Mouse (Mus musculus) kidney, embryonic 16.5 days (tissue): Measurements from ENCODE around the gene Sertad2. TPM values are rescaled to one million over a fixed set of nuclear protein-coding genes. Genes with fewer than 3 reads are reported as not detected.

ENCODE experiments used
- ATAC-seq: fragments of 200-750 bp; cut with Nextera tagmentation; 2 replicates; pipeline ENCODE4 v1.8.0; 2017; ENCODE audit warnings: moderate TSS enrichment; ENCODE audit not compliant: low FRiP score, low TSS enrichment
- H3K27ac ChIP-seq: fragments of 300-500 bp; sonication (generic); 2 replicates; pipeline ENCODE4 v1.5.1; 2014; ENCODE audit warnings: low read length
- H3K27me3 ChIP-seq: fragments of 300-500 bp; sonication (generic); 2 replicates; pipeline ENCODE4 v1.6.1; 2014; ENCODE audit warnings: low read length, control low read depth, mixed read lengths; ENCODE audit not compliant: insufficient read depth
- H3K36me3 ChIP-seq: fragments of 300-500 bp; sonication (generic); 2 replicates; pipeline ENCODE4 v1.6.1; 2014; ENCODE audit warnings: low read length, control low read depth, mixed read lengths; ENCODE audit not compliant: insufficient read depth
- H3K4me1 ChIP-seq: fragments of 300-500 bp; sonication (generic); 2 replicates; pipeline ENCODE4 v1.6.1; 2014; ENCODE audit warnings: low read length, control low read depth, mixed read lengths; ENCODE audit not compliant: insufficient read depth
- H3K4me2 ChIP-seq: fragments of 300-500 bp; sonication (generic); replicated peaks from 2 replicates; pipeline ENCODE4 v1.6.1; 2014; ENCODE audit warnings: low read depth, low read length
- H3K4me3 ChIP-seq: fragments of 300-500 bp; sonication (generic); 2 replicates; pipeline ENCODE4 v1.5.1; 2014; ENCODE audit warnings: mild to moderate bottlenecking, low read length
- H3K9ac ChIP-seq: fragments of 300-500 bp; sonication (generic); replicated peaks from 2 replicates; pipeline ENCODE4 v1.6.1; 2014; ENCODE audit warnings: low read length
- H3K9me3 ChIP-seq: fragments of 300-500 bp; sonication (generic); 2 replicates; pipeline ENCODE4 v1.6.1; 2016; ENCODE audit warnings: low read length, control low read depth
- WGBS: fragments of 180-500 bp; shearing (Covaris S2); extraction: QIAGEN DNeasy Blood & Tissue Kit; methylation state at CpG from one replicate; pipeline ENCODE4 v1.1.7; 2014; 5-methylcytosine and 5-hydroxymethylcytosine counted together
- polyA plus RNA-seq: library from polyadenylated mRNA; unstranded; fragments of >200 nt; fragmentation: Nextera tagmentation; extraction: Ambion mirVana; gene quantifications from 2 replicates; pipeline ENCODE4 v1.2.1, GENCODE M21; 2015

Gene Sertad2
- polyA plus RNA-seq, 1 experiment from 2014 or later: 33.1 TPM

DNA sequence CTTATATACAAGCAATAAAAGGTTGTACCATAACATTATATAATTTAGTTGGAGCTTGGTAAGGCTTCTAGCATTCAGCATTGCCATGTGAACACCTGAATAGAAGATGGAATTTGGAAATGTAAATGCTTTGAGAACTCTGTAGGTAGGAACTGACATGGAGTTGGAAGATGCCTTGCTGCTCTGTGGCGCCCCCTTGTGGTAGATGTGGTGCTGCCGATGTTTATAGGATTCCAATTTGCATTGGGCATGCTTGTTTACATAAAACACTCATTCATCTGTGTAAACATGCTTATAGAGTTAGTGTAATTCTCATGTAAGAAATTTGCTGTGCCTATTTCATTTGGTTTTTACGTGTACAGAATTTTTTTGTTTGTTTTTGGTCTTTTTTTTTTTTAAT is 95.8 kb downstream of the Sertad2 start:
- Histone ChIP-seq H3K4me1 (peaks cover 50% of the 10 kb centered on the region), H3K36me3 (no peaks in the 10 kb centered on the region), H3K9me3 (no peaks in the 10 kb centered on the region), H3K27me3 (no peaks in the 10 kb centered on the region), H3K27ac (no peak overlapping the region), H3K9ac (no peak overlapping the region), H3K4me3 (no peak overlapping the region), H3K4me2 (no peak overlapping the region)
- whole genome bisulfite sequencing: 29% methylated on average over 3 of the region's 3 CpGs
- no peak for ATAC-seq

- Histone ChIP-seq H3K4me3 (0 out of 2 replicates have a peak overlapping the region, but pooled peaks have one; percentile 25), H3K4me1 (peaks cover 46% of the 10 kb centered on the region), H3K4me2 (peak overlapping the region; percentile 48), H3K9me3 (no peaks in the 10 kb centered on the region), H3K27me3 (no peaks in the 10 kb centered on the region), H3K27ac (peak overlapping the region; percentile 81), H3K36me3 (no peaks in the 10 kb centered on the region), H3K9ac (peak overlapping the region; percentile 53)
- ATAC-seq: peak; percentile 97
- 2% methylated on average over 11 of the region's 11 CpGs for WGBS
Measured at GRCm38 (mm10) chr11:20639918-20640447, 96.9 kb downstream of the Sertad2 start.

DNA sequence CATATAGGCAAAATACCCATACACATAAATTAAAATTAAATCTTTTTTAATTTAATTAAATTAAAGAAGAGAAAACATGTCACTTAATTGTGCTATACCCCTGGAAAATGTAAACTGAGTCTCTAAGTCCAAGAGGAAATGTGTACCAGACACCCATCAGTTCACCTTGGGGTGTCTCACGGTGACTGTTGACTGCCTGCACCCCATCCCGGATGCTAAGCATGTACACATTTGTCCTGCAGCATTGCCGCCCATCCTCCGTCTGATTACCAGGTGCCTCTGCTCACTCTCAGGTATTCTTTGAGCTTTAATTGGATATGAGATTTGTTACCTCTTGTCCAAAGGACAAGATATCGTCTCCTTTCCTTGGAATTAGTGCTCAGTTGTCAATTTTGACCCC is 99.3 kb downstream of the Sertad2 start:
- no peaks in the 10 kb centered on the region for H3K36me3 ChIP-seq
- no peak for ATAC-seq
- no peaks in the 10 kb centered on the region for H3K27me3 ChIP-seq
- 83% methylated on average over 5 of the region's 5 CpGs for WGBS
- no peak overlapping the region for H3K4me3 ChIP-seq
- no peak overlapping the region for H3K4me2 ChIP-seq
- peaks cover 49% of the 10 kb centered on the region for H3K4me1 ChIP-seq
- H3K27ac ChIP-seq: no peak overlapping the region
- H3K9me3 ChIP-seq: no peaks in the 10 kb centered on the region
- no peak overlapping the region for H3K9ac ChIP-seq

DNA sequence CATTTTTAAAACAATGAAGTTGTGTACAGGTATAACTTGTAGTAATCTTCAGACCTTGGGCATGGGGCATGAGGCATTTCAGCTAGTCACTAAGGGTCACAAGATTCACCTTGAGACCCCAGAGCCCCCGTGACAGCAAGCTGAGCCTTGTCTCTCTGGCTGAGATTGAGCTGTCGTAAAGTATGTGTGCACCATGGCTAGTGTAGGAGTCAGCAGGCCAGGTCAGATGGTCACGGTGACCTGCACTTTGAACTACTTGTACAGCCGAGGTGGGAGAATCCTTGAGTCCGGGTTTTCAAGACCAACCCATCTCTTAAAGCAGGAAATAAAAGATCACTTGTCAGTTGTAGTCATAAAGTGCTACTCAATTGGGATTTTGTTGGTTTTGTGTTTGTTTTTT is 100.1 kb downstream of the Sertad2 start:
- H3K36me3 ChIP-seq: no peaks in the 10 kb centered on the region
- H3K27me3 ChIP-seq: no peaks in the 10 kb centered on the region
- WGBS: 41% methylated on average over 5 of the region's 5 CpGs
- ATAC-seq: no peak
- H3K4me1 ChIP-seq: peaks cover 57% of the 10 kb centered on the region
- H3K9ac ChIP-seq: no peak overlapping the region
- no peak overlapping the region for H3K4me2 ChIP-seq
- no peaks in the 10 kb centered on the region for H3K9me3 ChIP-seq
- no peak overlapping the region for H3K4me3 ChIP-seq
- no peak overlapping the region for H3K27ac ChIP-seq

- Histone ChIP-seq H3K9me3 (no peaks in the 10 kb centered on the region), H3K4me3 (no peak overlapping the region), H3K36me3 (0 out of 2 replicates have a peak, but pooled peaks cover 4% of the 10 kb centered on the region), H3K9ac (no peak overlapping the region), H3K27ac (no peak overlapping the region), H3K27me3 (no peaks in the 10 kb centered on the region), H3K4me1 (peaks cover 53% of the 10 kb centered on the region), H3K4me2 (no peak overlapping the region)
- ATAC-seq: no peak
- 43% methylated on average over 1 of the region's 1 CpGs for WGBS
Measured at GRCm38 (mm10) chr11:20644166-20644565, 101.1 kb downstream of the Sertad2 start.

DNA sequence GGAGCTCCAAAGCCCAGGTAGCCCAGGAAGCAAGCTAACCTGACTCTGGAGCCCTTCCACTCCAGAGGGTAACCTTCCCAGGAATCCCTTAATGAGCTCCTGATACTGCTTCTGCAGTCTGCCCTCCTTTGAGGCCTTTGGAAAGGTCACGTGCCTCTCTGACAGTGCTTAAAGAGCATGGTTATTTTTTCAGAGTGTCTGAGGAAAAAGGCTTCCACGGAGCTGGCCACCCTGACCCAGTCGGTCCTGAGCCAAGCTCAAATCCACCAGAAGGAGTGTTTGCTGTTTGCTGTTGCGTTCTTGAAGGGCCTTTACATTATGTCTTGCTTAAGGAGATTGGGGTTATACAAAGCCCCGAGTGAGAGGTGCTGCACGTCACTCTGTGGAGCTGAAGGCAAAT is 101.8 kb downstream of the Sertad2 start:
- no peaks in the 10 kb centered on the region for H3K9me3 ChIP-seq
- H3K4me1 ChIP-seq: peaks cover 46% of the 10 kb centered on the region
- 0 out of 2 replicates have a peak, but pooled peaks cover 4% of the 10 kb centered on the region for H3K36me3 ChIP-seq
- no peak overlapping the region for H3K4me3 ChIP-seq
- WGBS: 57% methylated on average over 6 of the region's 6 CpGs
- H3K27me3 ChIP-seq: no peaks in the 10 kb centered on the region
- H3K4me2 ChIP-seq: no peak overlapping the region
- no peak overlapping the region for H3K9ac ChIP-seq
- ATAC-seq: no peak
- H3K27ac ChIP-seq: no peak overlapping the region

- no peaks in the 10 kb centered on the region for H3K9me3 ChIP-seq
- H3K27me3 ChIP-seq: no peaks in the 10 kb centered on the region
- ATAC-seq: no peak
- H3K4me1 ChIP-seq: peaks cover 40% of the 10 kb centered on the region
- 79% methylated on average over 3 of the region's 3 CpGs for WGBS
- no peak overlapping the region for H3K4me2 ChIP-seq
- no peak overlapping the region for H3K4me3 ChIP-seq
- no peak overlapping the region for H3K9ac ChIP-seq
- 0 out of 2 replicates have a peak, but pooled peaks cover 4% of the 10 kb centered on the region for H3K36me3 ChIP-seq
- H3K27ac ChIP-seq: no peak overlapping the region
Measured at GRCm38 (mm10) chr11:20645521-20645920, 102.5 kb downstream of the Sertad2 start.

DNA sequence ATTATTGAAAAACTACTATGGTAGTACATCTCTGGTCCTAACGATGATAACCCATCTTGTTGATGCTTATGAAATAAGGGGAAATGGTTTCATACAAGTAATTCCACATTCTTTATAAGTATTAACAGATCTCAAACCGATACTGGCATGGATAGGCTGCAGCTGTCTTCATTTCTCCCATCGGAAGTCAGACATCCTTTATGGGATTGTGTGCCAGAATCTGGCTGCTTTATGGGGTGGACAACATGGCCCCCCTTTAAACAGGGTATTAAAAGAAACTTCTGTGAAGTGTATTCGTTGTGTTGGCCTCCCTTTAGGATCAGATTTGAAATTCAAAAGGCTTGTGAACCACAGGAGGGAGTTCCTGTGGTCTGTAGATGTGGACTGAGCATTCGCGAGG is 103.1 kb downstream of the Sertad2 start:
- ATAC-seq: no peak
- Histone ChIP-seq H3K9me3 (no peaks in the 10 kb centered on the region), H3K9ac (no peak overlapping the region), H3K27me3 (no peaks in the 10 kb centered on the region), H3K4me2 (no peak overlapping the region), H3K4me3 (no peak overlapping the region), H3K36me3 (0 out of 2 replicates have a peak, but pooled peaks cover 4% of the 10 kb centered on the region), H3K27ac (no peak overlapping the region), H3K4me1 (peaks cover 38% of the 10 kb centered on the region)
- 69% methylated on average over 6 of the region's 6 CpGs for WGBS

DNA sequence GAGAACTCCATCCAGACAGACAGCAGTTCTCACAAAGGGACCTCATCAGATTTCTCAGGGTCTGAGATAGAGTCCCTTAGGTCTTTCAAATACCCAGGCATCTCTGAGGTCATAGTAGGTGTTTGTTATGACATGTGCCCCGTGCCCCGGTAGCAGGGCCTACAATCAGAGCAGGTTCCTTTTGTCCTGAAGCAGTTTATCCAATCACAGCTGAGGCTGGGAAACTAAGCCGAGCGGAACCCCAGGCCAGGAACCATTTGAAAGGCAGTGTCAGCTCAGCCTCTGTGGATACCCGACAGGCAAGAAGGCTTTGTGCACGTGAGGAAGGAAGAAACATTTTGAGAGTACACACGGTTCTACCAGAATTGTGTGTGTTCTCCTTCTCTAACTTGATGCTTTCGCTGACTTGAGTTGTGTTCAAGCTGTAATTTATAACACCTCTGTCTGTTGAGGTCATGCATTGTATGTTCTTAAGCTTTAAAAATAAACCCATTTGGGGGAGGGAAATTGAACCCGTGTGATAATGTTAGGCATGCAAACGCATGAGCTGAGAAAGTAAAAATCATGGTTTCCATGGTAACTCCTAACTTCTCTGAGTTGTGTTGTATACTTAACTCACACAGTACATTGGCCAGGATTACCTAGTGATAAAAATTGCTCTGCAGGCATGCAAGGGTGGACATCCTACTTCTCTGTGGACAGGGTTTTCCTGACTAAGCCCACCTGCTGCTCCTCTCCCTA is 104.1 kb downstream of the Sertad2 start:
- Histone ChIP-seq H3K36me3 (peaks cover 4% of the 10 kb centered on the region; the same call in 1 of the 2 replicates), H3K9me3 (no peaks in the 10 kb centered on the region), H3K27me3 (no peaks in the 10 kb centered on the region), H3K4me3 (no peak overlapping the region), H3K4me1 (peaks cover 38% of the 10 kb centered on the region), H3K4me2 (no peak overlapping the region), H3K27ac (peak overlapping the region; percentile 48), H3K9ac (no peak overlapping the region)
- no peak for ATAC-seq
- WGBS: 22% methylated on average over 10 of the region's 10 CpGs
